Comparison of ENCODE assay signal across 7 mouse cellular contexts in the genomic region with DNA sequence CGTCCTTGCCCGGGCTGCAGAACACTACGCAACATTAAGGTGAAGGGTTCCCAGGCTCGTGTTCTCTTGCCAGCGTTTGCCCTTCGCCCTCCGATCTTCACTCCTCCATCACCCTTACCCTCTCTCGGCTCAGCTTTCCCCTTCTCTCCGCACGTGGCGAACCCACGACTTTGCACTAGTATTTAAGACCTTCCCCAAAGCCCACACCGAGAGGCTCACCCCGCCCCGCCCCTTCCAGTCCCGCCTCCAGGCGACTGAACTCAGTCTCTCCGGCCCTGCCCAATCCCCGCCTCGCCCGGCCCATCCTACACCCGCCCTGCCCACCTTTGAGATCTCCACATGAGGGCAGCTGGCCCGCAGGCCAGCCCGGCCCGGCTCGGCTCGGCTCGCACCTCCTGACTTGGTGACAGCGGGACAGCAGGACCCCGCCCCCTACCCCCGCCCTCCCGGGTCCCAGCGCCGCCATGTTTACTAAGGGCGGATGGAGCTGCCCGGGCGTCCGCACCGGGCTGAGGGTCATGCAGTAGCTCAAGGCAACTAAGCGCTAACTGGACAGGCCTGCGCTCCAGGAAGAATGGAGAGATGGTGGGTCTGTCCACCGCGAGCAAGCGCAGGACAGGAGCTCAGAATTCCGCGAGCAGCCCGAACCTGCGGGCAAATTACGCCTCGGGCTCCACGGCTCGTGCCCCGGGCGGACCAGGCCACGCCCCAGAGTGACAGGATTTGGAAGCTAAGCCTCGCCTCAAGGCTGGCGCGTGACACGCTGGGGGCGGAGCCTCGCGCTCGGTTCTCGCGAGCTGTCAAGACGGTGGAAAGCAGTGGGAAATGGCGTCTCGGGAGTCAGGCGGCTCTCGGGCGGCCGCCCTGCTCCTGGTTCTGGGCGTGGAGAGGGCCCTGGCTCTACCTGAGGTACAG. TPM values are rescaled to one million over a fixed set of nuclear protein-coding genes. Genes with fewer than 3 reads are reported as not detected.
DNase-seq lines count a peak whose midpoint lies in the region; ATAC-seq lines count a peak whose summit lies in the region.

A gene (plus strand): TSS at position 465 of the 915 bp plus-strand sequence.

- no peaks in the 10 kb centered on the region for H3K9me3 ChIP-seq in intestine, embryonic 15.5 days
- no peaks in the 10 kb centered on the region for H3K9me3 ChIP-seq in midbrain, embryonic 10.5 days (replicated peaks)

- no peaks in the 10 kb centered on the region for H3K27me3 ChIP-seq in intestine, embryonic 15.5 days (replicated peaks)
- H3K27me3 ChIP-seq in midbrain, embryonic 10.5 days (ENCODE audit: low read depth, poor library complexity, severe bottlenecking) = peaks cover 4% of the 10 kb centered on the region; the same call in 1 of the 2 replicates

- DNase-seq in adrenal gland, adult 2 months = peak; percentile 99
- DNase-seq in embryo, embryonic 11.5 days (ENCODE audit: low read depth, low spot score) = peak; percentile 99
- peak; percentile 99 for DNase-seq in gastrocnemius, postnatal 36 days
- peak; percentile 99 for DNase-seq in left cerebral cortex, postnatal 25 days (ENCODE audit: low spot score in 2 of 2)
- peak; percentile 99 for DNase-seq in midbrain, embryonic 10.5 days (ENCODE audit: low spot score)
- DNase-seq in right cerebral cortex, postnatal 4 days = peak; percentile 97

- peak within 1 kb of the TSS; percentile 75 for H3K4me3 ChIP-seq in intestine, embryonic 15.5 days (replicated peaks)
- H3K4me3 ChIP-seq in midbrain, embryonic 10.5 days = peak within 1 kb of the TSS; percentile 76

- H3K9ac ChIP-seq in intestine, embryonic 15.5 days = peak within 1 kb of the TSS; percentile 89

- peak within 1 kb of the TSS; percentile 98 for H3K27ac ChIP-seq in intestine, embryonic 15.5 days
- H3K27ac ChIP-seq in midbrain, embryonic 10.5 days (replicated peaks) = peak within 1 kb of the TSS; percentile 91

- under 1% methylated on average over 73 of the region's 73 CpGs for WGBS in intestine, embryonic 15.5 days
- under 1% methylated on average over 73 of the region's 73 CpGs for WGBS in midbrain, embryonic 10.5 days

- H3K4me2 ChIP-seq in intestine, embryonic 15.5 days (replicated peaks) = peak within 1 kb of the TSS; percentile 83

- peaks cover 5% of the 10 kb centered on the region; the same call in 1 of the 2 replicates for H3K36me3 ChIP-seq in intestine, embryonic 15.5 days
- H3K36me3 ChIP-seq in midbrain, embryonic 10.5 days = peaks cover 22% of the 10 kb centered on the region

- H3K4me1 ChIP-seq in intestine, embryonic 15.5 days (replicated peaks) = no peaks in the 10 kb centered on the region
- peaks cover 8% of the 10 kb centered on the region for H3K4me1 ChIP-seq in midbrain, embryonic 10.5 days

- intact Hi-C loops in gastrocnemius, postnatal 36 days (cut with DNase I) = no loop called here
- intact Hi-C loops in left cerebral cortex, postnatal 25 days (cut with DNase I) = loop anchor here (2.0 kb wide), 1 partner anchor 87 kb away; a partner anchor contains a TSS

- ATAC-seq in intestine, embryonic 15.5 days = peak; percentile 99

RNA-seq across cellular contexts. Expression of the gene that starts here (rescaled TPM):
- total RNA-seq in adrenal gland, adult 2 months (2021) = 100 to 1,000 TPM; 117 to 125 TPM
- 101 and 114 TPM in 2 replicates for polyA plus RNA-seq in adrenal gland, adult 2 months (2012; rRNA removed)
- total RNA-seq in gastrocnemius, postnatal 36 days (2021) = 10 to 100 TPM; 42.4 to 43.6 TPM
- polyA plus RNA-seq in intestine, embryonic 15.5 days (2015; fragmentation: Nextera tagmentation; extraction: Ambion mirVana) = 164 and 171 TPM in 2 replicates
- total RNA-seq in left cerebral cortex, postnatal 25 days (2021) = 10 to 100 TPM; 70.8 to 71.4 TPM
- 80.5 and 99.6 TPM in 2 replicates for polyA plus RNA-seq in midbrain, embryonic 10.5 days (2016; fragmentation: Nextera tagmentation; extraction: Ambion mirVana)

Comparison
In these comparisons a context has a peak if more than half of its experiments do, and no peak if none do; other contexts are left out.
1. Peak in every context shown above with its lines: DNase-seq, ATAC-seq, H3K4me3 ChIP-seq and H3K27ac ChIP-seq.